Mouse (Mus musculus) forebrain, embryonic 16.5 days (tissue): Measurements from ENCODE around the gene Ifitm3. TPM values are rescaled to one million over a fixed set of nuclear protein-coding genes. Genes with fewer than 3 reads are reported as not detected.
"Not testable (repeated sequence)": the region's sequence is repeated elsewhere in the genome, so short reads cannot be mapped to it uniquely, and the experiment has no call there.

Experiments
- ATAC-seq: fragments of 200-750 bp; cut with Nextera tagmentation; 2 replicates; pipeline ENCODE4 v1.8.0; 2017; ENCODE audit warnings: mild to moderate bottlenecking, moderate library complexity
- H3K27ac ChIP-seq: fragments of 300-500 bp; sonication (generic); 2 replicates; pipeline ENCODE4 v1.5.1; 2014; ENCODE audit warnings: low read length, control low read depth
- H3K27me3 ChIP-seq: fragments of 300-500 bp; sonication (generic); replicated peaks from 2 replicates; pipeline ENCODE4 v1.6.1; 2014; ENCODE audit warnings: low read length; ENCODE audit not compliant: control insufficient read depth, insufficient read depth
- H3K36me3 ChIP-seq: fragments of 300-500 bp; sonication (generic); 2 replicates; pipeline ENCODE4 v1.6.1; 2014; ENCODE audit not compliant: control insufficient read depth, insufficient read depth
- H3K4me1 ChIP-seq: fragments of 300-500 bp; sonication (generic); replicated peaks from 2 replicates; pipeline ENCODE4 v1.6.1; 2014; ENCODE audit warnings: low read length; ENCODE audit not compliant: control insufficient read depth, insufficient read depth
- H3K4me2 ChIP-seq: fragments of 300-500 bp; sonication (generic); 2 replicates; pipeline ENCODE4 v1.6.1; 2014; ENCODE audit warnings: mild to moderate bottlenecking, low read length, control low read depth
- H3K4me3 ChIP-seq: fragments of 300-500 bp; sonication (generic); replicated peaks from 2 replicates; pipeline ENCODE4 v1.5.1; 2014; ENCODE audit warnings: mild to moderate bottlenecking, low read length, control low read depth
- H3K9ac ChIP-seq: fragments of 300-500 bp; sonication (generic); replicated peaks from 2 replicates; pipeline ENCODE4 v1.6.1; 2014; ENCODE audit warnings: low read depth, low read length, control low read depth
- H3K9me3 ChIP-seq: fragments of 300-500 bp; sonication (generic); 2 replicates; pipeline ENCODE4 v1.6.1; 2016; ENCODE audit warnings: low read length; ENCODE audit not compliant: control insufficient read depth
- WGBS: fragments of 180-500 bp; shearing (Covaris S2); extraction: QIAGEN DNeasy Blood & Tissue Kit; methylation state at CpG from one replicate; pipeline ENCODE4 v1.1.7; 2014; 5-methylcytosine and 5-hydroxymethylcytosine counted together
- polyA plus RNA-seq: library from polyadenylated mRNA; unstranded; fragments of >200 nt; fragmentation: Nextera tagmentation; extraction: Ambion mirVana; gene quantifications from 2 replicates; pipeline ENCODE4 v1.2.1, GENCODE M21; 2015

Ifitm3 gene
- polyA plus RNA-seq, 1 experiment from 2014 or later: 21.0 TPM

DNA sequence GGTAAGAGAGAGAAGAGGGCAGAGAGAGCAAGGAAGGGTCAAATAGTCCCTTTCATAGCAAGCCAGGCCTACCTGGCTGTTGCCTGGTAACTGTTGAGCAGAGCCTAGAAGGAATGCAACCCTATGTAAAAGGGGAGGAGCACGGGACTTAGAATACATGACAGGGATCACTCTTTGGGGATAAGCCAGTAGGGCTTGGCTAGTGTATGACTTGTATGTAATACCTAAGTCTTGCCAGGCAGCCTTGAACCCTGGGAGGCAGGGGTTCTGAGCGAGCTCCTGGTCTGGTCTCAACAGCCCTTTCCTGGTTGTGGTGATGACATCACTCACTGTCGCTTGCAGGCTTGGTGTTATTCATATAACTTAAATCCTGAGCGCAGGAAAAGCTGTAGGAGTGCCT, 21.5 kb downstream of the Ifitm3 start:
- WGBS: 87% methylated on average over 4 of the region's 4 CpGs
- Histone ChIP-seq H3K27me3 (no peaks in the 10 kb centered on the region), H3K4me1 (no peaks in the 10 kb centered on the region), H3K9me3 (no peaks in the 10 kb centered on the region), H3K4me3 (no peak overlapping the region), H3K4me2 (no peak overlapping the region), H3K36me3 (no peaks in the 10 kb centered on the region), H3K27ac (no peak overlapping the region), H3K9ac (no peak overlapping the region)
- ATAC-seq: no peak

DNA sequence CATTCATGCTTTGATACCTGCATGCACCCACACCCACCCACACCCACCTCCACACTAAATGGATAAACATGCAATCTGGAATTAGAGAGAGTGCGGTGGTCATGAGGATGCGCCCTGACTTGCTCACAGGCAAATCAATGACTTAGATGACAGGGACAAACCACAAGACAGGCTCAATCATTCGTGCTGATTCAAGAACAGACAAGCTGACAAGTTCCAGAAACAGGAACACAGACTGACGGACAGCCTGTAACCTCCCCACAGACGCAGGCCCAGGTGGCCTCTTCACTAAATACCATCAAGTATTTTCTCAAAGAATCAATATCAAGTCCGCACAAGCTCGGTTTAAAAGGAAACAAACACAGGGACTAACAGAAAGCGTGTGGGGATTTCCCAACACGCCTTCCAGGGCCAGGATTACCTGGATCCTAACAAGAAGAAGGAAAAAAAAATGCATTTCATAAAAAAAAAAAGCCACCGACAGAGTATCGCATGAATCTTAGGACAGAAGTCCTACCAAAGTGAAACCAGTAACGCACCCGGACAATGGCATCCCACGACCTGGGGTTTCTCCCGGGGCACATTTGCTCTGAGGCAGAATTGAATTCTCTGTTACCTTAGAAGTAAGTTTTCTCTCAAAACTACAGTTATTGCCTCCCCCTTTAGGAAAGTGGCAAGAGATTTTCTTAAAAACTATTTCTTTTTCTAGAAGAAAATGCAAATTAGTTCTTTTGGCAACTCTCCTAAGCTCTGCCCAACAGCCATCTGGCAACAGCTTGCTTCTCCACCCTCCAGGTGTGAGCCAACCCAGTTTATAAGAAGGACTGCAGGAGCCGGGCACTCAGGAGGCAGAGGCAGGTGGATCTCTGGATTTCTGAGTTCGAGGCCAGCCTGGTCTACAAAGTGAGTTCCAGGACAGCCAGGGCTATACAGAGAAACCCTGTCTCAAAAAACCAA, 23.1 kb downstream of the Ifitm3 start:
- ATAC-seq: no peak
- Histone ChIP-seq H3K4me2 (no peak overlapping the region), H3K27ac (no peak overlapping the region), H3K27me3 (no peaks in the 10 kb centered on the region), H3K4me1 (no peaks in the 10 kb centered on the region), H3K4me3 (no peak overlapping the region), H3K9me3 (no peaks in the 10 kb centered on the region), H3K36me3 (no peaks in the 10 kb centered on the region), H3K9ac (no peak overlapping the region)
- 87% methylated on average over 17 of the region's 17 CpGs for WGBS

DNA sequence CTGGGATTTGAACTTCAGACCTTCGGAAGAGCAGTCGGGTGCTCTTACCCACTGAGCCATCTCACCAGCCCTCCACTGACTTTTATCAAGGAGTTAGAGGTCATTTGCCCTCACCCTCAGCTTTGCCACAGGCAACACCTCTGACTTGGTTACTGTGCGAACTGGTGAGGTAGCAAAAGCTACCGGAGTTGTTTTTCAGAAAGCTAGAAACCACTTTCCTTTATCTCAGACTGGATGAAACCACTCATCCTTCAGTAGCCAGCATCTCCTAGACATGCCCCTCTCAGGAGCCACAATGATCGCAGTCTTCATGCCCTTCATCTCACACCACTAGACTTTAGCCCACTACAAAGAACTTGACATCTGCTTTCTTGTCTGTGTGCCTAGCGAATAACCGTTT, 27.6 kb downstream of the Ifitm3 start:
- Histone ChIP-seq H3K27me3 (no peaks in the 10 kb centered on the region), H3K4me3 (no peak overlapping the region), H3K4me1 (no peaks in the 10 kb centered on the region), H3K4me2 (no peak overlapping the region), H3K36me3 (no peaks in the 10 kb centered on the region), H3K27ac (no peak overlapping the region), H3K9ac (no peak overlapping the region), H3K9me3 (no peaks in the 10 kb centered on the region)
- 94% methylated on average over 7 of the region's 7 CpGs for WGBS
- ATAC-seq: no peak

DNA sequence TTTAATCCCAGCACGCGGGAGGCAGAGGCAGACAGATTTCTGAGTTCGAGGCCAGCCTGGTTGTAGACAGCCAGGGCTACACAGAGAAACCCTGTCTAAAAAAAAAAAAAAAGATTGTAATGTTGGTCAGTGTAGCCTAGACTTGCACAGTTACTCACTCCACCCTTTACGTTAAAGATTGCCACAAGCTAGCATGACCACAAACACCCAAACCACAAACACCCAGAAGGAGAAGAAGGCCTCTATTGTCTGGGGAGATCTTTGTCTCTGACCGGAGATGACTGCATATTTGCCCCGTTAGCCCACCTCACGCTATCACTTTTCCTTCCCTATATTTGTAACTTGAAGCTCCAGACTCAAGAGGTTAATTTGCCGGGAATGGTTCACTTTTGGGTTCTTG, 28.9 kb downstream of the Ifitm3 start:
- WGBS: 93% methylated on average over 8 of the region's 8 CpGs

DNA sequence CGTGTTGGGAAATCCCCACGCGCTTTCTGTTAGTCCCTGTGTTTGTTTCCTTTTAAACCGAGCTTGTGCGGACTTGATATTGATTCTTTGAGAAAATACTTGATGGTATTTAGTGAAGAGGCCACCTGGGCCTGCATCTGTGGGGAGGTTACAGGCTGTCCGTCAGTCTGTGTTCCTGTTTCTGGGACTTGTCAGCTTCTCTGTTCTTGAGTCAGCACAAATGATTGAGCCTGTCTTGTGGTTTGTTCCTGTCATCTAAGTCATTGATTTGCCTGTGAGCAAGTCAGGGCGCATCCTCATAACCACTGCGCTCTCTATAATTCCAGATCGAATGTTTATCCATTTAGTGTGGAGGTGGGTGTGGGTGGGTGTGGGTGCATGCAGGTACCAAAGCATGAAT, 33.9 kb downstream of the Ifitm3 start:
- not testable (repeated sequence) for H3K9ac ChIP-seq, H3K27me3 ChIP-seq, H3K9me3 ChIP-seq, H3K27ac ChIP-seq, H3K4me3 ChIP-seq, H3K4me2 ChIP-seq, H3K4me1 ChIP-seq, H3K36me3 ChIP-seq, ATAC-seq
- 94% methylated on average over 9 of the region's 9 CpGs for WGBS

More for the DNA sequence above, 28.9 kb downstream of the Ifitm3 start:
- Histone ChIP-seq H3K9me3 (no peaks in the 10 kb centered on the region), H3K9ac (no peak overlapping the region), H3K4me1 (no peaks in the 10 kb centered on the region), H3K36me3 (no peaks in the 10 kb centered on the region), H3K4me3 (no peak overlapping the region), H3K27me3 (no peaks in the 10 kb centered on the region), H3K27ac (no peak overlapping the region), H3K4me2 (no peak overlapping the region)
- ATAC-seq: no peak

DNA sequence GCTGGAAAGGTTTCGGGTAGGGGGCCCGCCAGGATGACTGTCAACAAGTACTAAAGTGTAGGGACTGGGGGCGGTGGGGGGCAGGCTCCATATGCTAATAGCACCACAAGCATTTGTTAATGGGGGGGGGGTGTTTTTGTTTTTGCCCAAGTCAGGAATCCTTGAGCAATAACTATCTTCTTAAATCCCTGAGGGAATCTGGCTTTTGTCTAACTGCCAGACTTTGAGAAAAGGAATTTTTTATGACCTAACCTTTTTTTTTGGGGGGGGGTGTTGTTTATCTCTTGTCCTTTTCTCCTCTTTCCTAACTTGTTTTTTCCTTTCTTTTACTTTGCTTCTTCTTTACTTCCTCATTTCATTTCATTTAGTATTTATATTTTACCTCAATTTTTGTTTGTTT, 35.1 kb downstream of the Ifitm3 start:
- no peaks in the 10 kb centered on the region for H3K4me1 ChIP-seq
- WGBS: 34% methylated on average over 3 of the region's 3 CpGs
- no peak overlapping the region for H3K9ac ChIP-seq
- H3K27me3 ChIP-seq: no peaks in the 10 kb centered on the region
- no peak overlapping the region for H3K4me3 ChIP-seq
- no peak for ATAC-seq
- no peak overlapping the region for H3K4me2 ChIP-seq
- H3K27ac ChIP-seq: no peak overlapping the region
- no peaks in the 10 kb centered on the region for H3K36me3 ChIP-seq
- no peaks in the 10 kb centered on the region for H3K9me3 ChIP-seq

DNA sequence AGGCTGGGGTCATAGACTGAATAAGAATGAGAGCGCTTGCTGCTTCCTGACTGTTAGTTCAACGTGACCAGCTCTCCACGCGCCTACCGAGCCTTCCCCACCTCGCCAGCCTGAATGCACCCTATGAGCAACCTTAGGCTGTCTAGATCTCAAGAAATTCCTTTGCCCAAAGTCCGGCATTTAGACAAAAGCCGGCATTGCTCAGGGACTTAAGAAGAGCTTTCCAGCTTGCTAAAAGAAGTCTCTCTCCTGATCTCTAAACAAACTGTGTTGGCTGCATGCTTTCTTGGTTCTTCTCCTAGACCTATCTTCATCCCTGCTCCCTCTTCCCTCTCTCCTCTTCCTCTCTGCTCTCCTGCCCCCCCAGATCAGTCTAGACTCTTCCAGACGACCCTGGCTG, 35.6 kb downstream of the Ifitm3 start:
- H3K27ac ChIP-seq: no peak overlapping the region
- no peaks in the 10 kb centered on the region for H3K4me1 ChIP-seq
- WGBS: 13% methylated on average over 9 of the region's 9 CpGs
- no peak overlapping the region for H3K9ac ChIP-seq
- H3K36me3 ChIP-seq: no peaks in the 10 kb centered on the region
- no peaks in the 10 kb centered on the region for H3K27me3 ChIP-seq
- no peak for ATAC-seq
- no peak overlapping the region for H3K4me2 ChIP-seq
- no peak overlapping the region for H3K4me3 ChIP-seq
- no peaks in the 10 kb centered on the region for H3K9me3 ChIP-seq

DNA sequence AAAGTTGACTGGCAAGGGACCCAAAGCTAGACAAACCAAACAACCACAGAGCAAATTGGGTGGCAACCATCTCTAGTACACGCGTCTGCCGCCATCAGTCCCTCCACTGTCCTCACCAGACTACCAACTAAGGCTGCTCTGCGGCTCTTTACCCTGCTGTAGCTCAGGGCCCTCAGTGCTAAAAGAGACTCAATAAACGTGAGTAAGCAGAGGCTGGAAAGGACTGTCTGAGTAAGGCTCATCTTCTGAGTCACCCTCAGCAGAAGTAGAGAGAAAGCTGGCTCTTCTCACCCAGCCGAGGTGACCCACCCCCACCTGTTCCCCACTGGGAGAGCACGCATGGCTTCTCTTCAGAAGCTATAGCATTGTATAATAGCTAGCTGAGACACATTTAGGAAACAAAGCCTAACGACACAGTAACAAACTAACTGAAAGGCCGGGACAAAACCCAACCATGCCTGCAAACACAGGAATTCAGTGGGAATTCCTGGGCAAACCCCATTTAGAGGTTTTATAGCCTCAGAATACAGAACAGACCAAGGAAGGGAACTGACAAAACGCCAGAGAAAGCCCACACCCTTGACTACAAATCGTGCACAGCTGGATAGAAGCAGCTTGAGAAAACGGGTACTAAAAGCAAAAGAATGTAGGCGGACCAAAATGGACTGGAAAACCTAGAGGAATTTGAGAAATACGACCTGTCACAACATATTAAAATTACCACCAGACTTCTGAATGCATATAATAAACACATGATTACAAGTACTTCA, 37.0 kb downstream of the Ifitm3 start:
- Histone ChIP-seq H3K27ac (no peak overlapping the region), H3K9me3 (no peaks in the 10 kb centered on the region), H3K27me3 (no peaks in the 10 kb centered on the region), H3K36me3 (no peaks in the 10 kb centered on the region), H3K4me1 (no peaks in the 10 kb centered on the region), H3K9ac (no peak overlapping the region), H3K4me3 (no peak overlapping the region), H3K4me2 (no peak overlapping the region)
- WGBS: 17% methylated on average over 14 of the region's 14 CpGs
- ATAC-seq: no peak

DNA sequence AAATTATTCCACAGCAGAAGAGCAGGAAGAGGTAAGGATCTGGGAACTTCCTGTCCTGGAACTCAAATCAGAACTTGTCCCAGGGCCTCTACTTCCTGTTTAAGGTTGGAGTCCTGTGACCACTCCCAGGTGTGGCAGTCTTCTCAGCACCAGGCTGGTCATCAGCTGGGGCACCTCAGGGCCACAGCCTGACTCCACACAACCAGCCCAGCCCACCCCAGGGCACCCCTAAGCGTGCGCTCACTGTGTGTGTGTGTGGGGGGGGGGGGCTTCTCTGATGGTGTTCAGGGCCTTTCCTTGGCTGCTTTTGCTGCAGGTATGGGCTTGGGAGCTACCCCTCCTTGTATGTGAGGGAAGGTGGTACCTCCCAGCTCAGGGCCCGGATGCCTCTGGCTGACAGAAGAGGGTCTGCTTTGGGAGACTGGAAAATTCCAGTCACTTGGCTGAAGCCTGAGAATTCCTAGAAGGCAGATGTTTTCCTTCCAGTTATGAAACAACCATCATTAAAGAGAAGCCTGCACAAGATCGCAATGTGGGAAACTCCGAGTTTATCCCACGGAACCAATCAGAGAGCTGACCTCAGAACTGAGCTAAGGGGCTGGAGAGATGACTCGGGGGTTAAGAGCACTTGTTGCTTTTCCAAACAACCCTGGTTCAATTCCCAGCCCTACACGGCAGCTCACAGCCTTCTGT, 38.9 kb downstream of the Ifitm3 start:
- Histone ChIP-seq H3K9me3 (no peaks in the 10 kb centered on the region), H3K27me3 (no peaks in the 10 kb centered on the region), H3K4me3 (no peak overlapping the region), H3K27ac (no peak overlapping the region), H3K4me2 (no peak overlapping the region), H3K9ac (no peak overlapping the region), H3K4me1 (no peaks in the 10 kb centered on the region), H3K36me3 (no peaks in the 10 kb centered on the region)
- WGBS: 84% methylated on average over 8 of the region's 8 CpGs
- no peak for ATAC-seq
